Mouse (Mus musculus) midbrain, embryonic 10.5 days (tissue): ENCODE results near the gene Ppp2r2c. TPM values are rescaled to one million over a fixed set of nuclear protein-coding genes. Genes with fewer than 3 reads are reported as not detected.
A peak's percentile ranks its signal among the peaks of the same experiment; 100 is the strongest.

Experiments
- DNase-seq: peaks from one replicate; pipeline ENCODE4 v3.0.0-alpha.2; 2017; ENCODE audit warnings: low spot score
- H3K27ac ChIP-seq: fragments of 300-500 bp; sonication (generic); replicated peaks from 2 replicates; pipeline ENCODE4 v1.5.1; 2016; ENCODE audit warnings: mild to moderate bottlenecking
- H3K27me3 ChIP-seq: fragments of 300-500 bp; sonication (generic); 2 replicates; pipeline ENCODE4 v1.6.1; 2016; ENCODE audit warnings: low read depth, mild to moderate bottlenecking; ENCODE audit not compliant: poor library complexity, severe bottlenecking
- H3K36me3 ChIP-seq: fragments of 300-500 bp; sonication (generic); 2 replicates; pipeline ENCODE4 v1.6.1; 2016; ENCODE audit warnings: mild to moderate bottlenecking, moderate library complexity
- H3K4me1 ChIP-seq: fragments of 300-500 bp; sonication (generic); 2 replicates; pipeline ENCODE4 v1.6.1; 2016
- H3K4me3 ChIP-seq: fragments of 300-500 bp; sonication (generic); 2 replicates; pipeline ENCODE4 v1.5.1; 2016; ENCODE audit warnings: mild to moderate bottlenecking, moderate library complexity
- H3K9me3 ChIP-seq: fragments of 300-500 bp; sonication (generic); replicated peaks from 2 replicates; pipeline ENCODE4 v1.6.1; 2016; ENCODE audit warnings: mild to moderate bottlenecking
- WGBS: fragments of 180-500 bp; shearing (Covaris S2); methylation state at CpG from one replicate; pipeline ENCODE4 v1.1.7; 2016; 5-methylcytosine and 5-hydroxymethylcytosine counted together
- polyA plus RNA-seq: library from polyadenylated mRNA; unstranded; fragments of >200 nt; fragmentation: Nextera tagmentation; extraction: Ambion mirVana; gene quantifications from 2 replicates; pipeline ENCODE4 v1.2.1, GENCODE M21; 2016

Gene Ppp2r2c
- polyA plus RNA-seq, 1 experiment from 2014 or later, result 0.48 TPM

DNA sequence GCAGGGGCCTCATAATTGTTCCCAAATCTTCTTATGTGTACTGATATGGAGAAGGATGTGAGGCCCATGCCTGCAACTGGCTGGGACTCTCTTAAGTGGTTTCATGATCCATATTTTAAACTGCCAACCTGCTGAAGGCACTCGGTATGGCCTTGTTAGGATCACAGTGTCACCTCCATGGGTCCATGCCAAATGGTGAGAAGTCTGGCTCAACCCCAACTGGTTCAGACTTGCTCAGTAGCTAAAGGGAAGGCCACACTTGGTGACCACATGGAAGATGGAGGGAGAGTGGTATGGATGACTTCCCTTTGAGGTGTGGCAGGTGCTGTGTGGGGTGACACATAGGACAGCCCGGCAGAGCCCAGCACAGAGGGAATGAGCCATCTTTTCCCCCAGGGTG, 9.3 kb downstream of the Ppp2r2c start:
- Histone ChIP-seq H3K27ac (no peak overlapping the region), H3K4me1 (peaks cover 10% of the 10 kb centered on the region), H3K4me3 (no peak overlapping the region), H3K36me3 (no peaks in the 10 kb centered on the region), H3K27me3 (peaks cover 19% of the 10 kb centered on the region), H3K9me3 (no peaks in the 10 kb centered on the region)
- no peak for DNase-seq
- 88% methylated on average over 2 of the region's 2 CpGs for WGBS

DNA sequence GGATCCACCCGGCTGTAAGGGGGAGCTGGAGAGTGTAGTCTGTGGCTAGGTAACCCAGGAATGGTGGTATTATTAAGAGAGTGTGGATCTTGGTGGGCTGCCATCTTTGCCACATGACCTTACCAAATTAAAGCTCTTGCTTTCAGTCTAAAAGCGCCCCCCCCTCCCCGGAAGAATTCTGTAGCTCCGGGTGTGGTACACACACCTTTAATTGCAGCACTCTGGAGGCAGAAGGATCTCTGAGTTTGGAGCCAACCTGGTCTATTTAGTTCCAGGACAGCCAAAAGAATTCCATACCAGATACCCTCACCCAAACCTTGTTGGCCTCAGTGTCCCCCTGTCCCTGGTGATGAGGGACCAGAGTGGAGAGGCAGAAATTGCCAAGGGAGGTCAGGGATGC, 10.5 kb downstream of the Ppp2r2c start:
- 78% methylated on average over 4 of the region's 4 CpGs for WGBS
- H3K36me3 ChIP-seq, result no peaks in the 10 kb centered on the region
- H3K27me3 ChIP-seq, result peaks cover 9% of the 10 kb centered on the region; the same call in 1 of the 2 replicates
- H3K4me1 ChIP-seq, result peaks cover 19% of the 10 kb centered on the region
- H3K9me3 ChIP-seq, result no peaks in the 10 kb centered on the region
- no peak overlapping the region for H3K4me3 ChIP-seq
- DNase-seq, result no peak
- H3K27ac ChIP-seq, result no peak overlapping the region

DNA sequence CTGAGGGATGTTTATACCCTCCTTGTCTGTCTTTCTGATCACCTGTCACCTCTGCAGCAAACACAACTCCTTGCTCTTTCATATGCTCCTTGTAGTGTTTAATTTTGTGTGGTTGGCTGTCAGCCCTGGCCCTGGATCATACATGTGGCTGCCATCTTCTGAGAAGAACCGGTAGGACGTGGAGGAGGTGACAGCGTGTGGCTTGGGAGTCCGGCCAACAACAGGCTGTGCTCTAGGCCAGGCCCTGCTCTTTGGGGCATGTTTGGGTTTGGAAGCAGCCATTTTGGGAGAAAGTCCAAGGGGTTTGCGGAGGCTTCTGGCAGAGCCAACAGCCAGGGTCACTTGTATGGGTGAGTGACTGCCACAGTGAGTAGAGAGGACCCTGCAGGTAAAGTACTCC, 12.3 kb downstream of the Ppp2r2c start:
- DNase-seq, result no peak
- peaks cover 19% of the 10 kb centered on the region for H3K4me1 ChIP-seq
- H3K9me3 ChIP-seq, result no peaks in the 10 kb centered on the region
- no peaks in the 10 kb centered on the region for H3K27me3 ChIP-seq
- H3K4me3 ChIP-seq, result no peak overlapping the region
- WGBS, result 92% methylated on average over 5 of the region's 5 CpGs
- no peak overlapping the region for H3K27ac ChIP-seq
- H3K36me3 ChIP-seq, result no peaks in the 10 kb centered on the region

DNA sequence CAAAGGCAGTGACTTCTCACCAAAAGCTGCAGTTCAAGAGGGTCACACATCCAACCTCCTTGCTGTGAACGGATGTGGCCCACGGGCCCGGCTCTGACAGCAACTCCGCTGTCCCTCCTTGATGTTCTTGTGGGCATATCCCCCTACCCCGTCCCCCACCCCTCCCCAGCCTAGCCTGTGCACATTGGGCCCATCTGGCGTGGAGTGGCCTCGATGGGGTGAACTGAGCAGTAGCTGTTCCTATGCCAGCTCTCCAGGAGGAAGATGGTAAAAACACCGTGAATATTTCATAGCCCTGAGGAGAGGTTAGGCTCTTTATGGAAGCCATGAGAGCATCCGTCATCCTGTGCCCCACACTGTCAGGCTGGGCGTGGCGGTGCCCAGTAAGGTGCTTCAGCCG, 15.2 kb downstream of the Ppp2r2c start:
- WGBS, result 84% methylated on average over 12 of the region's 12 CpGs
- H3K9me3 ChIP-seq, result no peaks in the 10 kb centered on the region
- no peak for DNase-seq
- 0 out of 2 replicates have a peak overlapping the region, but pooled peaks have one; percentile 23 for H3K27ac ChIP-seq
- H3K4me1 ChIP-seq, result peaks cover 25% of the 10 kb centered on the region
- no peak overlapping the region for H3K4me3 ChIP-seq
- no peaks in the 10 kb centered on the region for H3K36me3 ChIP-seq
- H3K27me3 ChIP-seq, result no peaks in the 10 kb centered on the region

DNA sequence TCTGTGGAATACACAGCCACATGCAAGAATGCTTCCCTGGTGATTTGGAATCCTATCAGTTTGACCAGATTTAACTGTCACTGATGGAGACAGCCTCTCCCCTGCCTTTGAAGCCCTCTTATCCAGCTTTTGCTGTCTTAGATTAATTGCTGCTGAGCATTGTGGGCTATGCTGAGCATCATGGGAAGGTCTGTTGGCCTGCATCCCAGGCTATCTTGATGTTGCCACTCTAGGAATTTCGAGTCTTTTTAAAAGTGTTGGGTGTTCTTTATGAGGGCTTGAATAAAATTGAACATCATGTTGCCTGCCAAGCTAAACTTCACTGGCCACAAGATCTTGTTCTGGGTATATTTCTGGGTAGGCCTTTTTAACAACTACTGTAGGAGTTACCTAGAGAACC, 16.8 kb downstream of the Ppp2r2c start:
- 60% methylated on average over 1 of the region's 1 CpGs for WGBS
- Histone ChIP-seq H3K27ac (no peak overlapping the region), H3K9me3 (no peaks in the 10 kb centered on the region), H3K36me3 (no peaks in the 10 kb centered on the region), H3K4me3 (no peak overlapping the region), H3K27me3 (no peaks in the 10 kb centered on the region), H3K4me1 (peaks cover 25% of the 10 kb centered on the region)
- DNase-seq, result no peak

DNA sequence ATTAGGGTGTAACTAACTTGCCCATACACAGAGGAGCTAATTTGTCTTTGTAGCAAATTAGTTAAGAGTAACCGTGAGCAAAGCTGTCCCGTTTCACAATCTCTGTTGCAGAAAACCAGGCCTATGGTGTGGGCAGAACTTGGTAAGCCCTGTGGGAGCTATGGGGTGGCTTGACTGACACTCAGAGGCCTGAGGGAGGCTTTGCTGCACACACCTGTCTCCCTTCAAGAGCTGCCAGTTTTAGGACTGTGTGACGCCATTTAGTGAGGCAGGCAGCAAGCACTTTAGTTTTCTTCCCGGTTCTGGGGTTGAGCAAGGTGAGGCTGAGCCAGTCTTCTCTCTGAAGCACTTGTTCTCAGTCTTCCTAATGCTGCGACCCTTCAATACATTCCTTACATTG, 17.3 kb downstream of the Ppp2r2c start:
- DNase-seq, result no peak
- WGBS, result 91% methylated on average over 5 of the region's 5 CpGs
- Histone ChIP-seq H3K27me3 (no peaks in the 10 kb centered on the region), H3K4me1 (peaks cover 29% of the 10 kb centered on the region), H3K4me3 (no peak overlapping the region), H3K27ac (no peak overlapping the region), H3K36me3 (no peaks in the 10 kb centered on the region), H3K9me3 (no peaks in the 10 kb centered on the region)

DNA sequence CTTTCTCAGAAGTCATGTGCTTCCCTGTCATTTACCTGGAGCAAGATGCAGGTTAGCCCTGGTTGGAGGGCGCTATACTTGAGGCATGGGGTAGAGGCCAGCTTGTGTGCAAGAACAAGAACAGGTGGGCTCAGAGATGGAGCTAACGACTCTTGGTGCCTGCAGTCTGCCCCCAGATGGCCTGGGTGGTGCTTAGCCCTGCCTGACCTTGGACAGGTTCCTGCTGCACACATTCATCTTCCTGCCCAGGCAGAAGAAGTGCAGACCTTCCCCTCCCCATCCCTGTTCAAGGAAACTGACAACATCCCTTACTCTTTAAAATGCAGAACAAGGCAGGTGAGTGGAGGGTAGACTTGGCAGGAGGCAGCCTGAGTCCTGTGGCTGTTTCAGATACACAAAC, 18.0 kb downstream of the Ppp2r2c start:
- 70% methylated on average over 2 of the region's 2 CpGs for WGBS

DNA sequence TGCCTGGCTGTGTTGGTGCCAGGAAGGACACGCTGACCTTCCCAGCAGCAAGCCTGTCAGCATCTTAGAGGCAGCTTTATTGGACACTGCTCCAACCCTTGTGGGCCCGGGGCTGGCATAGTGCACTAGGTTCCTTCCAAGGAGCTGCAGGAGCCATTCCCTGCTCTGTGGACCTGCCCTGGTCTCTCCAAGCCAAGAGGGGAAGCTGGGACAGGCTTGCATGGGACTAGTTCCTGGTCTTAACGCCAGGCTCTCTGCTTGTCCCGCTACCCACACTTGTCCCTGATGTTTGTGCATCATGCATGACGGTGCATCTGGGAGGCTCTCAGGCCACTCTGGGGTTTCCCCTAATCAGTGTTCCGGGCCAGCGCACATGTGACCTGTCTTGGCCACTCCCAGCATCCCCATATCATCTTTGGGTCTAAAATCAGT, 18.6 kb downstream of the Ppp2r2c start:
- H3K4me1 ChIP-seq, result peaks cover 34% of the 10 kb centered on the region
- no peaks in the 10 kb centered on the region for H3K36me3 ChIP-seq
- no peaks in the 10 kb centered on the region for H3K9me3 ChIP-seq
- DNase-seq, result no peak
- WGBS, result 58% methylated on average over 7 of the region's 7 CpGs
- no peak overlapping the region for H3K4me3 ChIP-seq
- no peak overlapping the region for H3K27ac ChIP-seq
- H3K27me3 ChIP-seq, result no peaks in the 10 kb centered on the region

More for the DNA sequence above, 18.0 kb downstream of the Ppp2r2c start:
- Histone ChIP-seq H3K9me3 (no peaks in the 10 kb centered on the region), H3K4me3 (no peak overlapping the region), H3K4me1 (peaks cover 34% of the 10 kb centered on the region), H3K27ac (no peak overlapping the region), H3K36me3 (no peaks in the 10 kb centered on the region), H3K27me3 (no peaks in the 10 kb centered on the region)
- DNase-seq, result no peak

DNA sequence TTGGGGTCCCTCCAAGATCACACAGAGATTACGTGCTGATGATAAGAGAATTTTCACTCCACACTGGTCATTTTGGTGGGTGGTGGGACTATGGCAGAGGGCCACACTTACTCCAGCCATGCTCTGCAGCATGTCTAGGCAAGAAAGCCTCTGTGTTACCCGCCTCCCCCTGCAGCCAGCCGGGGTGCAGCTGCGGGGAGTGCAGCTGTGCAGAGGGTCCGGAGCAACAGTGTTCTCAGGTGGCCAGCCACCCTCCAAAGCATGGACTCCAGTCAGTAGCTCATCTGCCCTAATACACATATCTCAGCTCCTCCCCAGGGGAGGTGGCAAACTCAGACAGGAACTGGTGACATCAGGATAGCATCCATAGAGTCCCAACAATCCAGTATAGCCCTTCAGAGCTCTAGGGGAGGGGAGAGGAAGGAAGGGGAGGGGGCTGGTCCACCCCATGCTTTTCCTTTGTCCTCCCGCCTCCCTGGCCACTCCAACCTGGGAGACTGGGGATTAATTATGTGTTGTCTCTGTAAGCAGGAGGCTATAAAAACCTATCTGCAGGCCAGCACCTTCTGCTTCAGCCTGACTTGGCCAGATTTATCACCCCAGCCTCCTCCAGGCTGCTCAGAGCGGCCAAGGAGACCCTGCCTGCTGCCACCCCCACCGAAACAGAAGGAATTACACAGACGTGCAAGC, 19.1 kb downstream of the Ppp2r2c start:
- Histone ChIP-seq H3K4me1 (peaks cover 34% of the 10 kb centered on the region), H3K27ac (no peak overlapping the region), H3K27me3 (no peaks in the 10 kb centered on the region), H3K36me3 (no peaks in the 10 kb centered on the region), H3K4me3 (no peak overlapping the region), H3K9me3 (no peaks in the 10 kb centered on the region)
- WGBS, result 47% methylated on average over 9 of the region's 9 CpGs
- no peak for DNase-seq

DNA sequence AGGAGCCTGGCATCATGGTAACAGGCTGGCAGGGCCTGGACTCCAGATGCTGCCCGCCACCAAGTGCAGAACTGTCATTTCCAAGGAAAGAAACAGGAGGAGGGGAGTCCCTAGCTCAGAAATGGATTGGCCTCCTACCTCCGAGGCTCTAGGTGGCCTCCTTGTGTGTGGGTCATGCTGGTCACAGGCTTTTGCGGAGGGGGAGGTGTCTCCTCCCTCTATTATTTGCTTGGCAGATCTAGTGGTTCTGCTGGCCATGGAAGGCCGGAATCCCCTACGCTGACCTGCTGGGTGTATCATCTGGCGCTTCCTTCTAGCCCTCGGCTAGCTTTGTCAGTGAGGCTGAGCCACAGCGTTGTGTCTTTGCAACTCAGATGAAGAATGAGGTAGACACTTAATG, 20.2 kb downstream of the Ppp2r2c start:
- peaks cover 28% of the 10 kb centered on the region for H3K4me1 ChIP-seq
- no peaks in the 10 kb centered on the region for H3K9me3 ChIP-seq
- no peak for DNase-seq
- H3K36me3 ChIP-seq, result no peaks in the 10 kb centered on the region
- H3K27ac ChIP-seq, result no peak overlapping the region
- H3K27me3 ChIP-seq, result no peaks in the 10 kb centered on the region
- H3K4me3 ChIP-seq, result no peak overlapping the region
- WGBS, result 86% methylated on average over 8 of the region's 8 CpGs

DNA sequence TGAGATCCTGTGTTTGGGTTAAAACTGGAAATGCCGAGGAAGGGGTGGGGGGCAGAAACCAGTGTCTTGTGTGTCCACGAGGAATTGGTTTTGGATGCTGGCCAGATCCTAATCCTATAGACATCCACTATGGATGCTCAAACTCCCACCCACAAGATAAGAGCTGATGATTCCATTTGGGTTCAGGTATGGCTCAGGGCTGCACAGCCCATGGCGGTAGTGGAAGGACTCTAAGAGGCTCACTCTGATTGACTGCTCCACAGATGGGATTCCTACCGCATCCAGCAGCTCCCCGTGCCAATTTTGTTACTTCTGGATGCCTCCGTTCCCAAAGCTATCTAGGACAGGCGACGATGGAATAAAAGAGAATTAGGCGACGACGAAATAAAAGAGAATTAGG, 20.6 kb downstream of the Ppp2r2c start:
- Histone ChIP-seq H3K4me1 (peaks cover 25% of the 10 kb centered on the region), H3K9me3 (no peaks in the 10 kb centered on the region), H3K4me3 (no peak overlapping the region), H3K27ac (no peak overlapping the region), H3K27me3 (no peaks in the 10 kb centered on the region), H3K36me3 (no peaks in the 10 kb centered on the region)
- 91% methylated on average over 11 of the region's 11 CpGs for WGBS
- DNase-seq, result no peak

DNA sequence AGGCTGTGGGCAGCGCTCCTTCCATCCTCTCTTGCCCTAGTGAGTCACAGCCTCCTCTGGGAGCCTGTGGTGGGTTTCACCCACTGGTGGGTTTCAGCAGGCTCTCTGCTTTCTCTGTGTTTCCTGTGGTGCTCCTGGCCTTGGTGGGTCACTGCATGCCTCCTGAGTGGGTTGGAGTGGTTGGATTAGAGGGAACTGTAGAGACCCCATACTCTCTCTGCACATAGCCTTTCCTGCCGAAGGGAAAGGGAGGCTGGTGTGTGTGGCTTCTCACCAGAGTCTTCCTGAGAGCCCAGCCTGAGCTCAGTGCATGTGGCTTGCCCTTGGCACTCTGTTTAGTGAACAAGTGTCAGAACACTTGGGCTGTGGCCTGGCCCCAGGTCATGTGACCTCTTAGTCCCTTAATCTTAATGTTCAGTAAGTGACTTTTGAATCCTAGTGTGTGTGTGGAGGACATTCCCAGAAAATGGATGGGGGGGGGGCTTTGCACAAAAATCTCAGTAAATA, 21.1 kb downstream of the Ppp2r2c start:
- peaks cover 25% of the 10 kb centered on the region for H3K4me1 ChIP-seq
- no peaks in the 10 kb centered on the region for H3K9me3 ChIP-seq
- no peaks in the 10 kb centered on the region for H3K27me3 ChIP-seq
- no peak overlapping the region for H3K4me3 ChIP-seq
- H3K36me3 ChIP-seq, result no peaks in the 10 kb centered on the region
- DNase-seq, result no peak
- H3K27ac ChIP-seq, result no peak overlapping the region
- WGBS, result 90% methylated on average over 2 of the region's 2 CpGs

DNA sequence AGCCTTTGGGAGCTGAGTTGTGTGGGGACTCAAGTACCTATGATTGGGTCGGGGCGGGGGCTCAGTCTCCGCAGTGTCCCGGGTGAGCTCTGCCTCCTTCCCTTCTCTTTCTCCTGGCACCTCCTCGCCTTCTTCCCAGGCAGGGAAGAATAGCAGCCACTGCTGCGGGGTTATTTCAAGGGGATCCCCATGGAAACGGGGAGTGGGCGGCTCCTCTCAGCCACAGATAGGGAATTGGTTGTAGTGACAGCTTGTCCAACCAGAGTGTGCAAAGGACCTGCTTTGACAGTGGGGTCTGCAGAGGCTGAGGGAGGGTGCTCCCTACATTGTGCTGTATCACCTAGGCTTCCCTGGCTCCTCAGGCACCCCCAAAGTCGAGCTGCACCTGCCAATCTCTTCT, 22.5 kb downstream of the Ppp2r2c start:
- H3K4me1 ChIP-seq, result peaks cover 25% of the 10 kb centered on the region
- DNase-seq, result no peak

More for the DNA sequence above, 22.5 kb downstream of the Ppp2r2c start:
- no peak overlapping the region for H3K4me3 ChIP-seq
- H3K27me3 ChIP-seq, result no peaks in the 10 kb centered on the region
- no peak overlapping the region for H3K27ac ChIP-seq
- no peaks in the 10 kb centered on the region for H3K36me3 ChIP-seq
- H3K9me3 ChIP-seq, result no peaks in the 10 kb centered on the region
- 35% methylated on average over 9 of the region's 9 CpGs for WGBS
